Mouse (Mus musculus): ENCODE results near the gene Sh3gl3.

DNA sequence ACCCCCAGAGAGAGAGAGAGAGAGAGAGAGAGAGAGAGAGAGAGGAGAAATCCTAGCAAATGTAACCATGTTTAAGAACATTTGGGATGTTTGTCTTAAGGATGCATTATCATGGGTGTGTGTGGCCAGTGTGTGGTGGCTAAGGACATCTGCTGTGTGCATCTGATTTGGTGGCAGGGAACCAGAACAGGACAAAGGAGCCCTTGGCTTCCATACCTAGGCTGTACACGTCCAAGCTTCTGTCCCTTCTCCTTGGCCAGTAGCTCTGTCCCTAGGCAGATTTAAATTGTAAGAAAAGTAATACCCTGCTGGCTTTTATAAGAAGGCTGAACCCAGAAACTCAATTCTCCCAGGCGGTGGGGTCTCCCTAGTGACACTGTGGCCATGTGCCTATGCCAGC lies 121.0 kb downstream of the Sh3gl3 start:
- no peak for TF ChIP-seq CTCF (IDR thresholded peaks at IDR 0.05; ENCODE audit: low read depth, low read length)
- TF ChIP-seq POLR2A (IDR thresholded peaks at IDR 0.05; ENCODE audit: borderline replicate concordance, low read depth, low read length), result no peak
